Mouse (Mus musculus): ENCODE data around the gene Snorc.
"Not testable (repeated sequence)": the region's sequence is repeated elsewhere in the genome, so short reads cannot be mapped to it uniquely, and the experiment has no call there.

The Snorc gene

GRCm38 (mm10) chr1:87469971-87470370 is at the start of gene Snorc:
TSS of gene Snorc (plus strand) at chr1:87470271.
- DNase-seq (ENCODE audit: low read depth, low spot score), result not testable (repeated sequence)

DNA sequence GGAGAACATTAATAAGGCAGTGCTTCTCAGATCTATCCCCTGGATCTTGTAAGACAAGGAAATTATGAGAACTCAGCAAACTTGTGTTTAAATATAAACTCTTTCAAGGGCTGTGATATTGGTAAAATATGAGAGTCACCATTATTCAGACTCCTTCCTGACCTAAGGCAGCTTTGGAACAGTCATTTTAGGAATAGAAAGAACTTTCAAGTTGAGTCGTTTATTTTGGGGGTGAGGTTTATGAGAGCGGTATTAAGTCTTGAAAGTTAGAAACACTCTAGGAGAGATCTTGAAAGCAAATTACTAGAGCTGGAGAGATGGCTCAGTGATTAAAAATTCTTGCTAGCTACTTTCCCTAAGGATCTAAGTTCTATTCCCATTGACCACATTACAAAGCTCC is 34.9 kb upstream of the Snorc start:
- no peak for DNase-seq (ENCODE audit: low read depth, low spot score)

DNA sequence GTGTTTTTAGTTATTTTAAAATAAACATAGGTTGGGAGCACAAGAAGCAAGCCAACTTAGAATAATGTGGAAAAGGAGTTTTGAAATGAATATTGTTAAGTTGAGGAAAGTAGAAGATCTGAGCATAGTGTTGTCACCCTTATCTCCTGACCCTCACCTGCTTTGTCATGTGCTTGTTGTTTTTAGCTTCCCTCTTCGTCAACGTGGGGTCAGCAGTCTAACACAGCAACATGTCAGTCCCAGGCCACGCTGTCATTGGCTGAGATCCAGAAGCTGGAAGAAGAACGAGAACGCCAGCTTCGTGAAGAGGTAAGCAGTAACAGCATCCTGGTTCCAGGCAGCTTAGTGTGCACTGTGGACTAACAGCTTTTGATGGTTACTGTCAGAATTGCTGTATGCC is 33.5 kb upstream of the Snorc start:
- no peak for DNase-seq (ENCODE audit: low read depth, low spot score)

DNA sequence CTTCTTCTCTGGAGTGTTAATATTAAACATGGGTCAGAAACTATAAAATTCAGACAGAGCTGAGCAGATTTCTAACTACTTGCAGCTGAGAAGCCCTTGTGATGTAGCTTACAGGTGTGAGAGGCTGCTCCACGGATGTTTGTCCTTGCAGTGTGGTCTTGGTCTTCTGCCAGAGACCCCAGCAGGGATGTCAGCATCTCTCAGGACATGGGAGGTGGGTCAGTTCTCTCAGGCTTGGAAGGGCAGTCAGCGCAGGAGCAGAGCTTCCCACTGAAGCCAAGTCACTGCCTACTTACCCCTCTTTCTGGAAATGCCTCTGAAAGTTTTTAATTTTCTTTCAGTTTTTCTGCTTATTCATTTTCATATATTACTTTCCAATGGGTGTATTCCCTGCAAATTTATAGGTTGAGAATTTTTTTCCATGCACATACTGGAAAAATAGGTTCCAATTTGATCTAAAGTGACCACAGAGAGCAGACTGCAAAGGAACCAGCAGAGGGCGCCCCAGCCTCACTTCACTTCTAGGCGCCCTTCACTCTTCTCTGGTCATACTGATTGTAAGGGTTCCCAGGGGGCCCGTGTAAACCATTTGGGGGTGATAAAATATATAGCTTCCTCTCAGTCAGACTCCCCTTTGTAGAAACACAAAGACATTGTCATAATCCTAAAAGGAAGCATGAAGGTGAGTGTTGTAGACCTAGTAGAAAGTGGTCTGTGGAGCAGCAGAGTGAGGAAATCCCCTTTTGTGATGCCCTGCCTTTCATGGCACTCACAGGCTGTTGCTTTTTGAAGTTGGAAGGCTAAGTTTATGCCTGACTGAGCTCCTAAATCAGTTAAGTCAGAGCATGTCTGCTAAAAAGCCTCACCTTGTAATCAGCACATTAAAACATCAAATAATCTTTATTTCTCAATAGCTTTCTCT is 22.6 kb upstream of the Snorc start:
- peak; percentile 80 for DNase-seq (ENCODE audit: low read depth, low spot score)

DNA sequence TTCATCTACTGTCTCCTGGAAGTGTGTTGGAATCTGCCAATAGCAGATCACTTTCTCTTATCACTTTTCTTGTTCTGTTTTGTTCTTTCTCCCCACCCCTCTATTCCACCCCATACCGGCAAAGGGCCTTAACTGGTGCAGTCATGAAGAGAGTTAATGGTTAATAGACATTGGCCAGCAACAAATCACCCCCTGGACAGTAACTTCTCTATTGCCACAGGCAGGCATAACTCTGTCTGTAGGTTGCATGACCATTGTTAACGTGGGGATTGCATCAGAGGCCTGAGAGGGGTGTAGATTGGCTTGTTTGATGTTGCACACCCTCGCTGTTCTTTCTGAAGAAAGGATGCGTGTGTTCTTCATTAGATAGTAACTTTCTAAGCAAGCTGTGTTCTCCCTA is 20.6 kb upstream of the Snorc start:
- no peak for DNase-seq (ENCODE audit: low read depth, low spot score)

DNA sequence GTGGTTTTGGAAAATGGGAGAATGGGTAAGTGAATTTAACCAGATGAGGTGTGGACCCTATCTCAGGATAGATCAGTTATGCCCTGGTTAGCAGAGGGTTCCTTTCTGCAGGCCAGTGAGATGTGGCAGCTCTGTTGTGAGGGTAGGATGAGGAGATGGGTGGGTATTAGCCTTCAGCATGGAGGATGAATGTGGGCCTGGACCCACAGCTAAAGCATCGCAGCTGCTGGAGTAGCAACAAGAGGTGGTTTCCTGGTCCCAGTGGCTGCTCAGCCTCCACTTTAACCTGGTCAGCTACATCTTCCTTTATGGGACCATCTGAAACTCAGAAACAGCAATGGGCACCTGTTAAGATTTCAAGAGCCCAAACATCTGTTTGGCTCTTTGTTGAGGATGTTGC is 13.6 kb upstream of the Snorc start:
- no peak for DNase-seq (ENCODE audit: low read depth, low spot score)

DNA sequence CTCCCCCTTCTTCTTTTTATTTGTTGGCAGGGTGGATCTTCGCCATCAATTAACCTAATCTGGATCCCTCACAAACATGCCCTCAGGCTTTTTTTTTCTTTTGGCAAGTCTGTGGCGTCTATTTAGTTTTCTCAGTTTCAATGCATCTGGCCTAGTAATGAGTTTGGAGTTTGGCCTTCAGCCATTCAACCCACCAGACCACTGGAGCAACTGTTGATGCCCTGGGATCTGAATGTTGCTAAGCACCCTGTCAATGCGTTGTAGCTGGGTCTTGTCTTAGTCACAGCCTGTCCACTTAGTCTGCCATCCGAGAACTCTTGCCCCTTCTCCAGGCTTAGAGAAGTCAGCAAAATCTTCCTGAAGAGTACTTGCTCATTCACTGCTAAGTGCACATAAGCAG is 12.0 kb upstream of the Snorc start:
- DNase-seq (ENCODE audit: low read depth, low spot score), result no peak

GRCm38 (mm10) chr1:87459856-87460255 is 10.2 kb upstream of the Snorc start:
- DNase-seq (ENCODE audit: low read depth, low spot score), result not testable (repeated sequence)

- no peak for DNase-seq (ENCODE audit: low read depth, low spot score)
Observed at GRCm38 (mm10) chr1:87467469-87467868, 2.6 kb upstream of the Snorc start.

GRCm38 (mm10) chr1:87468321-87468720 is 1.8 kb upstream of the Snorc start:
- DNase-seq (ENCODE audit: low read depth, low spot score), result peak; percentile 75

DNA sequence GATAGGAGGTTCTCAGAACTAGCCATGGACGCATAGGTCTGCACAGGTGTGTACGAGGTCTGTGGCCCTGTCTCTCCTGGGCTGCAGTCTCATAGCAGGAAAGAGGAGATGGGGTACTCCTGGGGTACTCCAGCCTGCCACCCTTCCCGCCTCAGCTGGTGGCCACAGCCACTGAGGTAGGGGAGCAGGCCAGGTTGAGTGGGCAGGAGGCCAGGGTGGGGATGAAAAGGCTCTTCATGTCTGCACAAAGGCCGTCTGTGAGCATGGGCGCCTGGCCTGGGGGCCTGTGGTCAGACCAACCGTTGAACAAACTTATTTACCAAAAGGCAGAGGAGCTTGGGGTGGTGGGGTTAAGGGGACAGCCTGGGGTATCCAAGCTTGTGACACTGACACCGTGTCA is 1.8 kb downstream of the Snorc start:
- no peak for DNase-seq (ENCODE audit: low read depth, low spot score)

DNA sequence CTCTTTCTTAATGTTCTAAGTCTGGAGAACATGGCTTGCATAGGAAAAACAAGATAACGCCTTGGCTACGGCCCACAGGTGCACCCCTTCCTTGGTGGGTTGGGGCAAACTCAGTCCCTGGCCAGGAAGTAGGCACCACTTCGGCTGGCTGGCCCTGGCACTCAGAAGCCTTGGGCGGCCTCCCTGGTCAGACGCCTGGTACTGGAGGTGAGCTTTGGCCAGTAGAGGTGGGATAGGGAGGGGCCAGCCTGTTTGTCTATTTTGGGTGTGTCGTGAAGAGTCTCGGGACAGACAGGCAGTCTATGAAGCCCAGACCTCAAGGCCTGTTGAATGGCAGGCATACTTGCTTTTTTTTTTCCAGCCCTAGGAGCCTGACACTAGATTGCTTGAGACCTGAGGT is 2.5 kb downstream of the Snorc start:
- DNase-seq (ENCODE audit: low read depth, low spot score), result no peak

DNA sequence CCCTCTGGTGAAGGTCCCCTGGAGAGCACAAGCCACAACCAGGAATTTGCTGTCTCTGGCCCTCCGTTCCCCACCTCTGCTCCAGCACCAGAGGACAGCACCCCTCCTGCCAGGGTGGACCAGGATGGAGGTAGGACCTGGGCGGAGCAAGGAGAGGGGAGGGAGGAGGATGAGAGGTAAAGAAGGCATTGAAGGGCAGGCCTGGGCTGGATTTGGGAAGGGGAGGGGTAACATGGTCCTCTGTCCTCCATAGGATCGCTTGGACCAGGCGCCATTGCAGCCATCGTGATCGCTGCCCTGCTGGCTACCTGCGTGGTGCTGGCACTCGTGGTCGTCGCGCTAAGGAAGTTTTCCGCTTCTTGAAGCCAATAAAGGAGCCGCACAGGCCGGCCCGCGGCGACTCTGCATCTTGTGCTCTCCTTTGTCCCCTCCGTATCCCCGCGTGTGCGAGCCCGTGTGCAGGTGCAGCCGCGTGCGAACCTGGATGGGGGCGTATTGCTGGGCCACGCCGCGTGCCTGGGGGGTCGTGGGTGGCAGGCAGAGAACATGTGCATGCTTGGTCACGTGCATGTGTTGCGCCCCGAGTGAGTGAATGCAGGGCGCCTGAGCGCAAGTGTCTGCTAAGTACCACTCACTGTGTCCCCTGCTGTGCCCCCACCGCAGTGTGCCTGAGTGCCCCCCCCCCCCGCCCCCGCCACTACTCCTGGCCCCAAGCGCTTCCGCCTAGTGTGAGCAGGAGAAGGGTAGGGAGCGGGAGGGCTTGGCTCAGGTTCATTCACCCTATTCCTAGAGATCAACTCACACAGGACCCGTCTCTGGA is 5.2 kb downstream of the Snorc start:
- no peak for DNase-seq (ENCODE audit: low read depth, low spot score)

DNA sequence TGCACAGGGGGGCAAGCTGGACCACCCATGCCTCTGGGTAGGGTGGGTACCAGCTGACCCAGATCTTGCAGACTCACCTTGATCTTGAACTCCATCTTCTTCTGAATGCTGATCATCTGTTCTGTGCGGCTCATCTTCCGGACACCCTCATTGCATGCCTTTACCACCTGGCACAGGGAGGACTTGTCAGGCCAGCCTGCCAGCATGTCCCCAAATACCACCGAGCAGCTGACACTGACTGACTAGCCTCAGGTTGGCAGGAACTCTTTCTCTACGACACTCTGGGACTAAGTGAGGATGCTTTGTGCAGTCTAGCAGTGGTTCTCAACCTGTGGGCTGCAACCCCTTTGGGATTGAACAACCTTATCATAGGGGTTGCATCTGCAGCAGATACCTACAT is 12.5 kb downstream of the Snorc start:
- no peak for DNase-seq (ENCODE audit: low read depth, low spot score)

- DNase-seq (ENCODE audit: low read depth, low spot score), result peak; percentile 85
Observed at GRCm38 (mm10) chr1:87486386-87486785, 16.3 kb downstream of the Snorc start.

- peak; percentile 65 for DNase-seq (ENCODE audit: low read depth, low spot score)
Observed at GRCm38 (mm10) chr1:87492285-87492684, 22.2 kb downstream of the Snorc start.

DNA sequence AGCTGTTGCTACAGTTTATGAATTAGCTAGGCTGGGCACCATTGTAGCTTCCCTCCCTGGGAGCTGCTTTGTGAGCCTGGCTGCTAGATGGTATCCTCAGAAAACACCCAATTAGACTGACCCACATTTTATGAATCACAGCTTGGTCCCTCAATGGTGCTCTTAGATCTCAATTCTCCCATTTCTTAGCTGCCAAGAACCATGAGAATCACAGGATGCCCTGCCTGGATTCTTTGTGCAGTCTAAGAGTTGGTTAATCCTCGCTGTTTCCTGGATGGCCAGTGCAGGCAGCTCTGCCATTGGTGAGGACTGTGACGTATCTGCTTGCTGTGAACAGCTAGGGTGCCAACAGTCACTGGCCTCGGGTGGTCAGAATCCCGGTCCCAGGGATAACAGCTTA is 23.5 kb downstream of the Snorc start:
- no peak for DNase-seq (ENCODE audit: low read depth, low spot score)

DNA sequence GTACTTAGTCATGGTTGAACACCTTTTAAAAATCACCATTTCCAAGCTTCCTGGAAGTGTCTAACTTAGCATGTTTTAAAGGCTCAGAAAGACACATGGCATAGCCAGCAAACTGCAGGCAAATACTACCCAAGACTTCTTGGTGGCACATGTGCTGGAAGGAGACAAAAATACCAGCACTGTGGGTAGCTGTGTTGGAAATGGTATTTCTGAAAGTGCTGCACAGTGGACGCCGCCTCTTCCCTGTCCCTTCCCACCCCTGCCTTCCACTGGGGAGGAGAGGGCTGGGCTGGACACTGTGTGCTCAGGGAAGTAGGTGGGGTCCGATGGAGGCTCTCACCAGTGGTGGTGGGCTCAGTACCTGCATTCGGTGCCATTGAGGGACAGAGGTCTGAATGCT is 35.5 kb downstream of the Snorc start:
- DNase-seq (ENCODE audit: low read depth, low spot score), result no peak

- no peak for DNase-seq (ENCODE audit: low read depth, low spot score)
Observed at GRCm38 (mm10) chr1:87507857-87508256, 37.8 kb downstream of the Snorc start.

DNA sequence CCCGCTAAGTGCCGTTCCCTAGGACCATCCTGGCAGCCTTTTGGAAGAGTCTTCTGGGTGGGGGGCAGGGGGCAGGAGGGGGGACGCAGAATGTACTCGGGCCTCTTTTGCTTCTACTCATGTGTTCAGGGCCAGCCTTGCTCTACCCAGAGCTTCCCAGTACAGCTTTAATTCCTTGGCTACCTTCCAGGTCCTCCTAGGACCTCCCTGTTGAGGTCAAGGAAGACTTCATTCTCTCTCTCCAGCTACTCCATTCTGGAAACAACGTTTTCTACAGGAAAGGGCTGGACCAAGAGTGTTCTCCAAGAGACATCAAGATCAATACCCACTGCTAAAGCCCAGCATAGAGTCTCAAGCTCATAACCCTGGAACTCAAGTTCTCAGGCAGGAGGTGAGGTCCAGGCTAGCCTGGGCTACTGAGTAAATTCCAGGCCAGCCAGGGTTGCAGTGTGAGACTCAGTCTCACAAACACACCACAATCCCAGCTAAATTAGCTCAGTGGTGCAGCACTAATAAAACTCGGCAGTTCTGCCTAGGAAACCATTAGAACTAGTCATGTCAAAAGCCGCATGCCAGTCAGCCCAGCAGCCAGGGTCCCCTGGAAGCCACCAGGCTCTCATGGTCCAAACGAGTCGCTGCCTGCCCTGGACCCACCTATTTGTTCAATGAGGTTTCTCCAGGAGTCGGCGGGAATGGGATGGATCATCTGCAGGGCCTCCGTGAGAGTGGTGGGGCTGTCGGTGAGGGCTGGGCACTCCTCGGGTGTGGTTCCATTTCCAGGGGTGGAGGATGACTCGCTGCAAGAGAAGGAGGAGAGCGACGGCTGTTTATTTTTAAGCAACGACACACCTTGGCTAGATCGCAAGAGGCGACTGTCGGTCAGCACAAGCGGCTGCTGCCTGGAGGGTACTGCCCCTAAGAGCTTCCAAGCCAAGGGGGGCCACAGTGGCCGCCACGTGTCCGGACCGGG is 38.8 kb downstream of the Snorc start:
- no peak for DNase-seq (ENCODE audit: low read depth, low spot score)

DNA sequence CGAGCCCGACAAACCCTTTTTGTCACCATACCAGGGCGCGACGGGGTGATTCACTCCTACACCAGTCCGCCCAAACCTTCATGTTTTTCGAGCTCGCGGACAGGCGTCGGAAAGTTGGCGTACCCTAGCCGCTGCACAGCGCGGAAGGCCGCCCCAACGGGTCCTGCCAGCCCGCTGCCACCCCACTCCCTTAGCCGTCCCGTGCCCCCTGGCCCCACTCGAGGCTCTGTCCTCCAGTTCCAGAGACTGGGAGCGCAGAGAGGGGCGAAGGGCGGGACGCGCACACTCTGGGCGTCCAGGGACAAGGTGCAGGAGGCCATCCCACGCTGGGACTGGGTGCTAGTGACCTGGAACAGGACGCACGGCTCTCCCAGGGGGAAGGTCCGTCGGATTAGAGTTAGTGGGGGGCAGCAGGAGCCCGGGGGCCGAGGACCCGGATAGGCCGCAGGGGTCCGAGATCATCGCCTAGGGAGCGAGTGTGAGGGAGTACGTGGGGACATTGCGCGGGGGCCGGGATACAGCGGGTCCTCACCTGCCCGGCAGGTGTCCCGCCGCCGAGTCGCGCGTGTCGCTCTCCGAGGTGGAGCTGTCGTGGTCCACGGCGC is 39.6 kb downstream of the Snorc start, which contains the start of gene Neu2:
Neu2 (plus strand) TSS at position 329 of the 605 bp plus-strand sequence.
- DNase-seq (ENCODE audit: low read depth, low spot score), result no peak
